Mouse (Mus musculus) right cerebral cortex, postnatal 25 days (tissue): ENCODE data around the gene Necab3.
A peak's percentile ranks its signal among the peaks of the same experiment; 100 is the strongest.

Source experiments
- DNase-seq: peaks from one replicate; pipeline ENCODE4 v3.0.0; 2022

Necab3 gene

GRCm38 (mm10) chr2:154558264-154559039 is at the start of gene Necab3:
TSS of gene Necab3 (minus strand) at chr2:154558890.
- peak; percentile 68 for DNase-seq

- no peak for DNase-seq
Observed at GRCm38 (mm10) chr2:154606965-154607364, 48.3 kb upstream of the Necab3 start.

- DNase-seq: no peak
Observed at GRCm38 (mm10) chr2:154604156-154604555, 45.5 kb upstream of the Necab3 start.

GRCm38 (mm10) chr2:154603638-154604153 is 45.0 kb upstream of the Necab3 start, which contains the start of gene Pxmp4:
TSS of gene Pxmp4 (minus strand) at chr2:154603708.
- peak; percentile 97 for DNase-seq

GRCm38 (mm10) chr2:154603007-154603637 is 44.4 kb upstream of the Necab3 start:
- DNase-seq: no peak

GRCm38 (mm10) chr2:154601324-154601723 is 42.6 kb upstream of the Necab3 start:
- DNase-seq: no peak

GRCm38 (mm10) chr2:154600586-154600985 is 41.9 kb upstream of the Necab3 start:
- DNase-seq: no peak

- DNase-seq: no peak
Observed at GRCm38 (mm10) chr2:154597399-154597798, 38.7 kb upstream of the Necab3 start.

- no peak for DNase-seq
Observed at GRCm38 (mm10) chr2:154595775-154596174, 37.1 kb upstream of the Necab3 start.

- no peak for DNase-seq
Observed at GRCm38 (mm10) chr2:154593025-154593424, 34.3 kb upstream of the Necab3 start.

- DNase-seq: no peak
Observed at GRCm38 (mm10) chr2:154591239-154591638, 32.5 kb upstream of the Necab3 start.

GRCm38 (mm10) chr2:154589051-154589450 is 30.4 kb upstream of the Necab3 start:
- no peak for DNase-seq

- DNase-seq: no peak
Observed at GRCm38 (mm10) chr2:154586405-154586804, 27.7 kb upstream of the Necab3 start.

GRCm38 (mm10) chr2:154584931-154585601 is 26.4 kb upstream of the Necab3 start:
- no peak for DNase-seq

- DNase-seq: peak; percentile 93
Observed at GRCm38 (mm10) chr2:154583906-154584872, 25.5 kb upstream of the Necab3 start.

- no peak for DNase-seq
Observed at GRCm38 (mm10) chr2:154581421-154581820, 22.7 kb upstream of the Necab3 start.

GRCm38 (mm10) chr2:154580586-154580985 is 21.9 kb upstream of the Necab3 start:
- no peak for DNase-seq

GRCm38 (mm10) chr2:154577744-154578067 is 19.0 kb upstream of the Necab3 start:
- no peak for DNase-seq

GRCm38 (mm10) chr2:154576876-154577743 is 18.4 kb upstream of the Necab3 start:
- no peak for DNase-seq

- no peak for DNase-seq
Observed at GRCm38 (mm10) chr2:154574271-154574670, 15.6 kb upstream of the Necab3 start.

GRCm38 (mm10) chr2:154572996-154573395 is 14.3 kb upstream of the Necab3 start:
- no peak for DNase-seq
